Mouse (Mus musculus): ENCODE results near the gene Zcchc4. TPM values are rescaled to one million over a fixed set of nuclear protein-coding genes. Genes with fewer than 3 reads are reported as not detected.

The Zcchc4 gene
- polyA plus RNA-seq (2012; rRNA removed) = 3.9 and 4.1 TPM in 2 replicates

DNA sequence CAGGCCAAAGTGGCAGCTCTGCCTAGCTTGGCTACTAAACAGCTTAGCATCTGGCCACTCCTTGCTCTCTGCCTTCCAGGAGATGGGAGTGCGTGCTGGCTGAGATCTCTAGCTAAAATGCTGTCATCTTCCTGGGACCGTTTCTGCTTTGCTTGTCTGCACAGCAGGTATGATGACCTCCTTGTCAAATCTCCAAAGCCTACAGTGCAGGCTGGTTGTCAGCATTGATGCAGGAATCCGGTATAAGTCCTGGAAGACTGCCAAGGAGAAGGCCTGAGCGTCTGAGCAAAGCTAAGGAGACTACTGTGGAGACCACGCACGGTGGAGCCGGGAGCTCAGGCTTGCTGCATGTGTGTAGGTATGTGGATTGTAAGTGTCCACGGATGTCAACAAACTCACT lies at the start of gene Zcchc4:
Zcchc4 (plus strand) TSS at position 173 of the 400 bp plus-strand sequence.
- Histone ChIP-seq H3K27ac (ENCODE audit: control insufficient read depth, insufficient read depth, low read depth, low read length) (no peak within 1 kb of the TSS), H3K4me1 (ENCODE audit: control insufficient read depth, insufficient read depth, low read length) (no peaks in the 10 kb centered on the region), H3K27me3 (ENCODE audit: control insufficient read depth, insufficient read depth, low read length) (no peaks in the 10 kb centered on the region), H3K36me3 (ENCODE audit: control insufficient read depth, insufficient read depth, low read length) (no peaks in the 10 kb centered on the region), H3K4me3 (ENCODE audit: control insufficient read depth, low read depth, low read length) (no peak within 1 kb of the TSS)
- TF ChIP-seq CTCF (IDR thresholded peaks at IDR 0.05; ENCODE audit: control insufficient read depth, insufficient read depth, insufficient replicate concordance, low read depth, low read length) = no peak
- TF ChIP-seq POLR2A (IDR thresholded peaks at IDR 0.05; ENCODE audit: control insufficient read depth, low read depth, low read length) = no peak

- H3K4me1 ChIP-seq (ENCODE audit: control insufficient read depth, insufficient read depth, low read length) = no peaks in the 10 kb centered on the region
- H3K27ac ChIP-seq (ENCODE audit: control insufficient read depth, insufficient read depth, low read depth, low read length) = no peak overlapping the region
- no peak overlapping the region for H3K4me3 ChIP-seq (ENCODE audit: control insufficient read depth, low read depth, low read length)
- TF ChIP-seq CTCF (IDR thresholded peaks at IDR 0.05; ENCODE audit: control insufficient read depth, insufficient read depth, insufficient replicate concordance, low read depth, low read length) (no peak), POLR2A (IDR thresholded peaks at IDR 0.05; ENCODE audit: control insufficient read depth, low read depth, low read length) (no peak)
- no peaks in the 10 kb centered on the region for H3K27me3 ChIP-seq (ENCODE audit: control insufficient read depth, insufficient read depth, low read length)
- no peaks in the 10 kb centered on the region for H3K36me3 ChIP-seq (ENCODE audit: control insufficient read depth, insufficient read depth, low read length)
These were observed 47.5 kb upstream of the Zcchc4 start for GRCm38 (mm10) chr5:52727747-52728146.

GRCm38 (mm10) chr5:52732811-52733210 lies 42.4 kb upstream of the Zcchc4 start:
- Histone ChIP-seq H3K4me1 (ENCODE audit: control insufficient read depth, insufficient read depth, low read length) (no peaks in the 10 kb centered on the region), H3K4me3 (ENCODE audit: control insufficient read depth, low read depth, low read length) (no peak overlapping the region), H3K27ac (ENCODE audit: control insufficient read depth, insufficient read depth, low read depth, low read length) (no peak overlapping the region), H3K27me3 (ENCODE audit: control insufficient read depth, insufficient read depth, low read length) (no peaks in the 10 kb centered on the region), H3K36me3 (ENCODE audit: control insufficient read depth, insufficient read depth, low read length) (no peaks in the 10 kb centered on the region)
- TF ChIP-seq CTCF (IDR thresholded peaks at IDR 0.05; ENCODE audit: control insufficient read depth, insufficient read depth, insufficient replicate concordance, low read depth, low read length) (no peak), POLR2A (IDR thresholded peaks at IDR 0.05; ENCODE audit: control insufficient read depth, low read depth, low read length) (no peak)

DNA sequence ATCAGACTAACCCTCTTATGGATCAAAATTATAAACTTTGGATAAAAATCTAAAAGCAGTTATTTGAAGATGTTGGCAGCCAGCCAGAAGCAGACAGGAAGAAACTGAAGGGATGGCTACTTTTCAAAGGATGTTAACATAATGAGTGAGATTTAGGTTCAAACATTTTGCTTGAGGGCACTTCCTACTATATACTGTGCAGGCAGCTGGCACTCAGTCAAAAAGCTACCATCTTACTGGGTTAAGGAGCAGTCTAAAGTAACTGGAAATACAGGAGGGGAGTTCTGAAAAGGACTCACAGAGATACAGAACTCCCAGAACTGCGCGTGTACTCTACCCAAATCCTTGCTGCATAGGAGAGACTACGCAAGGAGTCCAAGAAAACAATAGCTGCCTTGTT lies 39.2 kb upstream of the Zcchc4 start:
- H3K36me3 ChIP-seq (ENCODE audit: control insufficient read depth, insufficient read depth, low read length) = no peaks in the 10 kb centered on the region
- no peak overlapping the region for H3K4me3 ChIP-seq (ENCODE audit: control insufficient read depth, low read depth, low read length)
- TF ChIP-seq POLR2A (IDR thresholded peaks at IDR 0.05; ENCODE audit: control insufficient read depth, low read depth, low read length) (no peak), CTCF (IDR thresholded peaks at IDR 0.05; ENCODE audit: control insufficient read depth, insufficient read depth, insufficient replicate concordance, low read depth, low read length) (no peak)

GRCm38 (mm10) chr5:52741391-52742111 lies 33.7 kb upstream of the Zcchc4 start, which contains the start of gene Pi4k2b:
Pi4k2b (plus strand) TSS chr5:52741574.
- H3K27ac ChIP-seq (ENCODE audit: control insufficient read depth, insufficient read depth, low read depth, low read length) = peak within 1 kb of the TSS; percentile 95

More for the DNA sequence above, 39.2 kb upstream of the Zcchc4 start:
- no peak overlapping the region for H3K27ac ChIP-seq (ENCODE audit: control insufficient read depth, insufficient read depth, low read depth, low read length)
- no peaks in the 10 kb centered on the region for H3K4me1 ChIP-seq (ENCODE audit: control insufficient read depth, insufficient read depth, low read length)
- H3K27me3 ChIP-seq (ENCODE audit: control insufficient read depth, insufficient read depth, low read length) = no peaks in the 10 kb centered on the region

DNA sequence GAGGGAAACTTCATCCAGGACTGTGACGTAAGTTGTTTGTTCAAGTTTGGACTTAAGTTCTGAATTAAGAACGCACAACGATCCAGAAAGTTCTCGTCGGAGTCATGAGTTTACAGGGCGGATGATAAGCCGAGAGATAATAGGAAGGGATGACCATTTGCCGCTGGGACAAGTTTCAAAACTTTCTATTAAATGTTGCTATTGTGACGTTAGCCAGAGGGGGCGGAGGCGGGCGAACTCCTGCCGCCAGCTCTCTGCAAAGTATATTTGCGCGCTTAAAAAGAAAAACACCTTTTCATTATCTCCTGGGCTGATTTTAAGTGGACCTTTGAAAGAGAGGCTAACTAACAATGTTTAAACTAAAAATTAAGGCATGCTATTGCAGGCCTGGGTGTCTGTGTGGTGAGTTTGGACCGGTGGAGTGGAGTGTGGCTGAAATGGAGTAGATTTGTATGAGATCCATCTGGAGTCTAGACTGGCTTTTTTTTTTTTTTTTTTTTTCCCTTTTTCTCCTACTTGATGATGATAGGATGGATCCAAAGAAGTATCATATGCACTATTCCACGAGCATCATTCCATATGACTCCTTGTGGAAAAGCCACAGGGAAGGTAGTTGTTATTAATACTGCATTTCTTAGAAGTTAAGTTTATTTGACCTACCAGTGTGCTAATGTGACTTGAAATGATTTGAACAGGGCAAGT lies 32.9 kb upstream of the Zcchc4 start:
- TF ChIP-seq POLR2A (IDR thresholded peaks at IDR 0.05; ENCODE audit: control insufficient read depth, low read depth, low read length) (0 out of 2 replicates have a peak, but pooled peaks have one; percentile 28), CTCF (IDR thresholded peaks at IDR 0.05; ENCODE audit: control insufficient read depth, insufficient read depth, insufficient replicate concordance, low read depth, low read length) (no peak)
- Histone ChIP-seq H3K27me3 (ENCODE audit: control insufficient read depth, insufficient read depth, low read length) (no peaks in the 10 kb centered on the region), H3K4me3 (ENCODE audit: control insufficient read depth, low read depth, low read length) (peak overlapping the region; percentile 98), H3K36me3 (ENCODE audit: control insufficient read depth, insufficient read depth, low read length) (no peaks in the 10 kb centered on the region), H3K4me1 (ENCODE audit: control insufficient read depth, insufficient read depth, low read length) (peaks cover 5% of the 10 kb centered on the region; the same call in 1 of the 2 replicates), H3K27ac (ENCODE audit: control insufficient read depth, insufficient read depth, low read depth, low read length) (peak overlapping the region; percentile 95)

More at GRCm38 (mm10) chr5:52741391-52742111, 33.7 kb upstream of the Zcchc4 start, which contains the start of gene Pi4k2b:
- Histone ChIP-seq H3K4me3 (ENCODE audit: control insufficient read depth, low read depth, low read length) (peak within 1 kb of the TSS; percentile 98), H3K36me3 (ENCODE audit: control insufficient read depth, insufficient read depth, low read length) (no peaks in the 10 kb centered on the region), H3K27me3 (ENCODE audit: control insufficient read depth, insufficient read depth, low read length) (no peaks in the 10 kb centered on the region), H3K4me1 (ENCODE audit: control insufficient read depth, insufficient read depth, low read length) (peaks cover 5% of the 10 kb centered on the region; the same call in 1 of the 2 replicates)
- peak; percentile 92 for TF ChIP-seq POLR2A (IDR thresholded peaks at IDR 0.05; ENCODE audit: control insufficient read depth, low read depth, low read length)
- no peak for TF ChIP-seq CTCF (IDR thresholded peaks at IDR 0.05; ENCODE audit: control insufficient read depth, insufficient read depth, insufficient replicate concordance, low read depth, low read length)

- no peak for TF ChIP-seq CTCF (IDR thresholded peaks at IDR 0.05; ENCODE audit: control insufficient read depth, insufficient read depth, insufficient replicate concordance, low read depth, low read length)
- Histone ChIP-seq H3K4me3 (ENCODE audit: control insufficient read depth, low read depth, low read length) (peak overlapping the region; percentile 83; the same call in 1 of the 2 replicates), H3K4me1 (ENCODE audit: control insufficient read depth, insufficient read depth, low read length) (peaks cover 5% of the 10 kb centered on the region; the same call in 1 of the 2 replicates), H3K36me3 (ENCODE audit: control insufficient read depth, insufficient read depth, low read length) (no peaks in the 10 kb centered on the region), H3K27me3 (ENCODE audit: control insufficient read depth, insufficient read depth, low read length) (no peaks in the 10 kb centered on the region), H3K27ac (ENCODE audit: control insufficient read depth, insufficient read depth, low read depth, low read length) (no peak overlapping the region)
These were observed 32.0 kb upstream of the Zcchc4 start for GRCm38 (mm10) chr5:52743231-52743630.

Measured in testis, adult 2 months (tissue).